Mouse (Mus musculus): Measurements from ENCODE around the gene Snx21. TPM values are rescaled to one million over a fixed set of nuclear protein-coding genes. Genes with fewer than 3 reads are reported as not detected.
A peak's percentile ranks its signal among the peaks of the same experiment; 100 is the strongest.

Gene Snx21
- polyA plus RNA-seq, 1 experiment = 10.7 TPM

DNA sequence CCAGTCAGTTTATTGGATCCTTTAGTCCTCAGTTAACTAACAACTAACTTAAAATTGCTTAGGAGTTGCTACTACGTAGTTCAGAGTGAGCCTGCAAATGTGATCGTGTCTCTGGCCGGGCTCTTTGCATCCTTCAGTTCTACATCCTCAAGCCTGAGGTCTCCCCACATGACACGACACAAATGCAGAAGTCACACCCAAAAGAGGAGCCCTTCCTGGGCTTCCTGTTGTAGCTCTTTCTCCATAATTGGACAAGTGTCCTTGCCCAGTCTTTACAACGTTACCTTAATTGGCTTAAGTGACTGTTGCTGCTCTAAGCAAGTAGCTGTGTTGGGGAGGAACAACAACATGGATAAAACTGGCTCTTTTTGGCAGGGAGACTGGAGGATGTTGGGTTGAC lies 29.7 kb downstream of the Snx21 start:
- Histone ChIP-seq H3K9me3 (replicated peaks; ENCODE audit: control insufficient read depth, insufficient read depth, low read length, poor library complexity, severe bottlenecking) (no peaks in the 10 kb centered on the region), H3K27ac (ENCODE audit: insufficient read depth, low read length) (no peak overlapping the region), H3K27me3 (ENCODE audit: control insufficient read depth, insufficient read depth, low read length, poor library complexity, severe bottlenecking) (no peaks in the 10 kb centered on the region), H3K36me3 (ENCODE audit: control insufficient read depth, insufficient read depth, low read length, poor library complexity, severe bottlenecking) (peaks cover 8% of the 10 kb centered on the region; the same call in 1 of the 2 replicates), H3K9ac (ENCODE audit: low read depth, poor library complexity, severe bottlenecking) (no peak overlapping the region), H3K4me3 (ENCODE audit: low read depth, low read length) (no peak overlapping the region), H3K4me1 (ENCODE audit: control insufficient read depth, insufficient read depth, low read length) (peaks cover 6% of the 10 kb centered on the region)
- TF ChIP-seq CTCF (IDR thresholded peaks at IDR 0.05; ENCODE audit: low read depth, low read length) (no peak), POLR2A (IDR thresholded peaks at IDR 0.05; ENCODE audit: insufficient read depth, low read length) (no peak), EP300 (IDR thresholded peaks at IDR 0.05; ENCODE audit: insufficient read depth, low read depth, low read length) (no peak)

DNA sequence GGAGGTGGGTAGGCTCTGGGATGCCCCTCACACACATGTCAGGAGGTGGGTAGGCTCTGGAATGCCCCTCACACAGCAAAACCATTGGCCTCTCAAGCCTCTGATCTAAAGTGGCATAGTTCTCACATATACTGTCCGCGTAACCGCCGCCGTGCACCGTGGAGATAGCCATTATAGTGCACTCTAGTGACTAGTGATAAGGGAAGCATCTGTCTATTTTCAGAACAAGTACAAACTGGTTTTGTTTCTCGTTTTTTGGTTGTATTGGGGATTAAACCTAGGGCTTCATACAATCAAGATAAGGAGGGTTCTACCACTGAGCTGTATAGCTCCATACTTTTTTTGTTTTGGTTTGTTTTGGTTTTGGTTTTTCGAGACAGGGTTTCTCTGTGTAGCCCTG lies 30.2 kb downstream of the Snx21 start:
- no peak for TF ChIP-seq EP300 (IDR thresholded peaks at IDR 0.05; ENCODE audit: insufficient read depth, low read depth, low read length)
- no peak for TF ChIP-seq CTCF (IDR thresholded peaks at IDR 0.05; ENCODE audit: low read depth, low read length)
- TF ChIP-seq POLR2A (IDR thresholded peaks at IDR 0.05; ENCODE audit: insufficient read depth, low read length) = no peak
- no peaks in the 10 kb centered on the region for H3K27me3 ChIP-seq (ENCODE audit: control insufficient read depth, insufficient read depth, low read length, poor library complexity, severe bottlenecking)
- H3K36me3 ChIP-seq (ENCODE audit: control insufficient read depth, insufficient read depth, low read length, poor library complexity, severe bottlenecking) = peaks cover 12% of the 10 kb centered on the region; the same call in 1 of the 2 replicates
- H3K4me3 ChIP-seq (ENCODE audit: low read depth, low read length) = no peak overlapping the region
- H3K4me1 ChIP-seq (ENCODE audit: control insufficient read depth, insufficient read depth, low read length) = peaks cover 6% of the 10 kb centered on the region
- no peak overlapping the region for H3K9ac ChIP-seq (ENCODE audit: low read depth, poor library complexity, severe bottlenecking)
- no peak overlapping the region for H3K27ac ChIP-seq (ENCODE audit: insufficient read depth, low read length)
- H3K9me3 ChIP-seq (replicated peaks; ENCODE audit: control insufficient read depth, insufficient read depth, low read length, poor library complexity, severe bottlenecking) = no peaks in the 10 kb centered on the region

DNA sequence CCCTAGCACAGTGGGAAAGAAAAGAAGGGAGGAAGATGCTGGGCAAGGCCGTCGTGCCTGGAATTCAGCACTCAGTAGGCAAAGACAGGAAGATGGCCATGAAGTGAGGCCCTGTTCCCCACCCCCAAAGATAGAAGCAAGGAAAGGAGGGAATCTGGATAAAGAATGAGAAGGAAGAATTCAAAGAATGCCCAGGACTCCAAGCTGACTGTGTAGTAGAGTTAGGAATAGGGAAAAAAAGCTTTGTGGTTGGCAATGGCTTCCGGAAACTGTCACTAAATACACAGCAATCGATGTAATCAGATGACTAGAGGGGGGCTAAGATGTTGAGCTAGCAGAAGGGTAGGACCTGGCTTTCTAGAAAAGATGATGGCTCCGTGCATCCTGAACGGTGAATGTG lies 31.6 kb downstream of the Snx21 start:
- Histone ChIP-seq H3K4me3 (ENCODE audit: low read depth, low read length) (no peak overlapping the region), H3K27ac (ENCODE audit: insufficient read depth, low read length) (peak overlapping the region; percentile 33), H3K4me1 (ENCODE audit: control insufficient read depth, insufficient read depth, low read length) (peaks cover 10% of the 10 kb centered on the region), H3K36me3 (ENCODE audit: control insufficient read depth, insufficient read depth, low read length, poor library complexity, severe bottlenecking) (peaks cover 12% of the 10 kb centered on the region; the same call in 1 of the 2 replicates), H3K9me3 (replicated peaks; ENCODE audit: control insufficient read depth, insufficient read depth, low read length, poor library complexity, severe bottlenecking) (no peaks in the 10 kb centered on the region), H3K9ac (ENCODE audit: low read depth, poor library complexity, severe bottlenecking) (no peak overlapping the region), H3K27me3 (ENCODE audit: control insufficient read depth, insufficient read depth, low read length, poor library complexity, severe bottlenecking) (no peaks in the 10 kb centered on the region)
- TF ChIP-seq POLR2A (IDR thresholded peaks at IDR 0.05; ENCODE audit: insufficient read depth, low read length) (no peak), CTCF (IDR thresholded peaks at IDR 0.05; ENCODE audit: low read depth, low read length) (no peak), EP300 (IDR thresholded peaks at IDR 0.05; ENCODE audit: insufficient read depth, low read depth, low read length) (no peak)

DNA sequence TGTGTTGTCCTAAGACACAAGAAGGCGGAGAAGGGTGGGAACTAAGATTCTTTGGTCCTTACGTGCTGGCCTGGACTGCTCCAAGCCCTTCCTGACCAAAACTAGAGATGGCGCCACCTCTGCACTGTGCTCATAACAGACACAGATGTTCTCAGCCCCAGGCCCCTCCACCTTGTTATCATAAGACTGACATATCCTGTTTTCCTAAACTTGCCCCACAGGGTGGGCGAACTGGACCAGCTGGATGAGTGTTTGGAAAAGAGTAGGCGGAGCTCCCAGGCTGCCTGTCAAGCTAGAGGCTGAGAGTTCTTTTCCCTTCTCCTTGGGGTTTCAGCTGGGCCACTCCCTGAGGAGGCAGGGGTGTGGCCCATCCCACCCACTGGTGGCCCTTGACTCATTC lies 32.1 kb downstream of the Snx21 start:
- H3K36me3 ChIP-seq (ENCODE audit: control insufficient read depth, insufficient read depth, low read length, poor library complexity, severe bottlenecking) = peaks cover 12% of the 10 kb centered on the region; the same call in 1 of the 2 replicates
- peak; percentile 36 for TF ChIP-seq CTCF (IDR thresholded peaks at IDR 0.05; ENCODE audit: low read depth, low read length)
- peak; percentile 92 for TF ChIP-seq EP300 (IDR thresholded peaks at IDR 0.05; ENCODE audit: insufficient read depth, low read depth, low read length)
- TF ChIP-seq POLR2A (IDR thresholded peaks at IDR 0.05; ENCODE audit: insufficient read depth, low read length) = no peak
- no peaks in the 10 kb centered on the region for H3K9me3 ChIP-seq (replicated peaks; ENCODE audit: control insufficient read depth, insufficient read depth, low read length, poor library complexity, severe bottlenecking)
- no peaks in the 10 kb centered on the region for H3K27me3 ChIP-seq (ENCODE audit: control insufficient read depth, insufficient read depth, low read length, poor library complexity, severe bottlenecking)
- H3K4me3 ChIP-seq (ENCODE audit: low read depth, low read length) = no peak overlapping the region
- peaks cover 10% of the 10 kb centered on the region for H3K4me1 ChIP-seq (ENCODE audit: control insufficient read depth, insufficient read depth, low read length)
- peak overlapping the region; percentile 70 for H3K27ac ChIP-seq (ENCODE audit: insufficient read depth, low read length)
- H3K9ac ChIP-seq (ENCODE audit: low read depth, poor library complexity, severe bottlenecking) = no peak overlapping the region

DNA sequence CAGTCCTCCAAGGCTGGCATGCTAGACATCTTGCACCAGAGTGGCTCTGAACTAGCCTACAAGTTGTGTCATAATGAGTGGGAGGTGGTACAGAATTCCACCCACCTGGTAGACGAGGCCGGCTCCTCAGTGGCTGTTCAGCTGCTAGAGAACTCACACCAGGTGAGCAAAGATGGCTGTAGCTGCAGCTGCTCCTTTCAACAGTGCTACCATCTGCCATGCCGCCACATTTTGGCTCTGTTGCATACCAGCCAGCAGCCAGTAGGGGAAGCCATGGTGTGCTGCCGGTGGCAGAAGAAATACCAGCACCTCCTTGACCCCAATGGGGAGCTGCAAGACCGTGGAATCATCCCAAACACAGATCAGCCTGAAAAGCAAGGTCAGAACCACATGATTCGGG lies 35.4 kb downstream of the Snx21 start:
- Histone ChIP-seq H3K9me3 (replicated peaks; ENCODE audit: control insufficient read depth, insufficient read depth, low read length, poor library complexity, severe bottlenecking) (no peaks in the 10 kb centered on the region), H3K27ac (ENCODE audit: insufficient read depth, low read length) (peak overlapping the region; percentile 76), H3K36me3 (ENCODE audit: control insufficient read depth, insufficient read depth, low read length, poor library complexity, severe bottlenecking) (peaks cover 26% of the 10 kb centered on the region), H3K4me3 (ENCODE audit: low read depth, low read length) (no peak overlapping the region), H3K4me1 (ENCODE audit: control insufficient read depth, insufficient read depth, low read length) (peaks cover 10% of the 10 kb centered on the region), H3K9ac (ENCODE audit: low read depth, poor library complexity, severe bottlenecking) (no peak overlapping the region), H3K27me3 (ENCODE audit: control insufficient read depth, insufficient read depth, low read length, poor library complexity, severe bottlenecking) (no peaks in the 10 kb centered on the region)
- TF ChIP-seq EP300 (IDR thresholded peaks at IDR 0.05; ENCODE audit: insufficient read depth, low read depth, low read length) = no peak
- peak; percentile 10 for TF ChIP-seq CTCF (IDR thresholded peaks at IDR 0.05; ENCODE audit: low read depth, low read length)

DNA sequence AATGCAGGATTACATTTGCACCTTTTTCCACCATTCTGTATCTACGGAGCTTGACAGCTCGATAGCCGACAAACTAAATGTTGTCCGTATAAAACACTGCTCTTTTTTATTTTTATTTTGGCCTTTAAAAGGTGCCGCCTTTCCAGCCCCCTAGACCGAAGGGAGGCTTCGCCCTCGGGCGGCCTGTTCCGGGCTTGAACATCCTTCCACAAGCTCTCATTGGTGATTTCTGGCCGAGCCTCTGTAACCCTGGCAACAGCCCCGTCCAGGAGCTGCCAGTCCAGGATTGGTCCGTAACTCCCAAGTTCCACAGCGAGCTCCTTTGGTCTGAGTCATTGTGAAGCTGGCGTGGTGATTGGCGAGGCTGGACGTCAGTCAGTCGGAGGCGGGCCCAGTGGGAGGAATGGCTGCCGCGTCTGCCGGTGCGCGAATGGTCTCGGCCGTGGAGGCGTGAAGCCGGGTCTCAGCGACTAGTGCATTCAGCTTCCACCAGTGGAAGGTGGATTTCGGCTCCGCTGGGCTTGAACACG lies 37.1 kb downstream of the Snx21 start, which contains the start of gene Zswim1:
Zswim1 (plus strand) TSS at position 51 of the 530 bp plus-strand sequence.
- peaks cover 8% of the 10 kb centered on the region for H3K4me1 ChIP-seq (ENCODE audit: control insufficient read depth, insufficient read depth, low read length)
- H3K27ac ChIP-seq (ENCODE audit: insufficient read depth, low read length) = peak within 1 kb of the TSS; percentile 76
- peak within 1 kb of the TSS; percentile 86 for H3K4me3 ChIP-seq (ENCODE audit: low read depth, low read length)
- TF ChIP-seq POLR2A (IDR thresholded peaks at IDR 0.05; ENCODE audit: insufficient read depth, low read length) (peak; percentile 94), EP300 (IDR thresholded peaks at IDR 0.05; ENCODE audit: insufficient read depth, low read depth, low read length) (no peak), CTCF (IDR thresholded peaks at IDR 0.05; ENCODE audit: low read depth, low read length) (no peak)
- H3K9me3 ChIP-seq (replicated peaks; ENCODE audit: control insufficient read depth, insufficient read depth, low read length, poor library complexity, severe bottlenecking) = no peaks in the 10 kb centered on the region
- H3K36me3 ChIP-seq (ENCODE audit: control insufficient read depth, insufficient read depth, low read length, poor library complexity, severe bottlenecking) = peaks cover 42% of the 10 kb centered on the region
- peak within 1 kb of the TSS; percentile 69 for H3K9ac ChIP-seq (ENCODE audit: low read depth, poor library complexity, severe bottlenecking)
- H3K27me3 ChIP-seq (ENCODE audit: control insufficient read depth, insufficient read depth, low read length, poor library complexity, severe bottlenecking) = no peaks in the 10 kb centered on the region
